Mouse (Mus musculus): Measurements from ENCODE around the gene Nuf2. TPM values are rescaled to one million over a fixed set of nuclear protein-coding genes. Genes with fewer than 3 reads are reported as not detected.

Nuf2 gene
- polyA plus RNA-seq (2017; shearing (Covaris generic)), result 0.52 TPM

DNA sequence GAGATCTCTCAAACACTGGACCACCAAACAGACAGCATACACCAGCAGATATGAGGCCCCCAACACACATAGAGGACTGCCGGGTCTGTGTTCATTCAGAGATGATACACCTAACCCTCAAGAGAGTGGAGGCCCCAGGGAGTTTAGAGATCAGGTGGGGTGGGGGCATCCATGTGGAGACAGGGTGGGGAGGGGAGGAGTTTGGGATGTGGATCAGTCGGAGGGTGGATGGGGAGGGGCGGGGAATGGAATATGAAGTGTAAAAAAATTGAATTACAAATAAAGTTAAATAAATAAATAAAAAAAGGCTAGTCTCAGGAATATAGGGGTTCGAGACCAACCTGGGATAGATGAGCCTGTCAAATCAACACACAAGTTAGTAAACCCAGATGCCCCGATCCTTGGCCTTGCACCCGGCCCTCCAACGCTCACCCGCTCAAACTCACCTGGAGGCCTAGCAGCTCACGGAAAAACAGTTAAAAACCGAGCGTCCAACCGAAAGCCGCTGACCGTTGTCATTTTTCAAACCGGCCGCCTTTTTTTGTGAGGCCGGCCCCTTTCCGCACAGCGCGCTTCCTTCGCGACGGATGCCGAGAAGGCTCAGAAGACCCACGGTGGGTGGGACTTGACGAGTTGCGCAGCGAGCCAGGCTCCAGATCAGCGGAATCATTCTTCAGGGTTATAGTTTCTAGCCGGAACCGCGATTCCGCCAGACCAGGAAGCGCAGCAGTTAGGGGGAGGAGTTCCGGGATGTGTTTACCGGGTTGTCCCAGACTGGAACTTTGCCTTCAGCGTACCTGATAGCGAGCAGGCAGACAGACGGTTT, at the start of gene Nuf2:
Gene Nuf2, minus strand, starts transcription at position 589 of the 826 bp plus-strand sequence.

Other genes with a start within 250 kb of the Nuf2 start
- gene Rgs5, start 124.0 kb upstream of the Nuf2 start, polyA plus RNA-seq (2017; shearing (Covaris generic)), result 0.40 TPM
- gene Rgs4, start 216.2 kb upstream of the Nuf2 start, polyA plus RNA-seq (2017; shearing (Covaris generic)), result not detected

Measured in effector memory CD4-positive, alpha-beta T cell, adult 5 months (primary cell).